Mouse (Mus musculus) mesoderm, embryonic 11.5 days (tissue): ENCODE measurements around the gene Dcaf8.

Experiments used
- DNase-seq: peaks from one replicate; pipeline ENCODE4 v3.0.0-alpha.2; 2012; ENCODE audit warnings: low read depth, low spot score

Dcaf8 gene

GRCm38 (mm10) chr1:172194435-172194834 lies 46.6 kb downstream of the Dcaf8 start:
- DNase-seq: no peak

DNA sequence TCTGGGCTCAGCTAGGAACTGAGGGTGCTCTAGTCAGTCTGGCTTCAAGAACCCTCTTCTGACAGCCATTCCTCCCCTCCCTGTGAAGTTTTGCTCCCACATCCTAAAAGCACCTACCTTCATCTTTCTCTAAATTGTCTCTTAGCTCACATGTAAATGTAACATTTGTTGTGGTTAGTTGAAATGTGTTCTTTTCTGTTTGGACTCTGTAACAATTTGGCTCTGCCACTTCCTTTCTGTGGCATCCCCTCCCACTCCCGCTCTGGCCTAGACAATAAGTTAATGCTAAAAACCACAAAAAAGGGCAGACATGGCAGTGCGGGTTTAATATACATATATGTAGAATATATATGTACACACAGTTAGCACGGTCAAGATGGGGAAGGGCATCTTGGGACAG lies 49.3 kb downstream of the Dcaf8 start:
- no peak for DNase-seq

DNA sequence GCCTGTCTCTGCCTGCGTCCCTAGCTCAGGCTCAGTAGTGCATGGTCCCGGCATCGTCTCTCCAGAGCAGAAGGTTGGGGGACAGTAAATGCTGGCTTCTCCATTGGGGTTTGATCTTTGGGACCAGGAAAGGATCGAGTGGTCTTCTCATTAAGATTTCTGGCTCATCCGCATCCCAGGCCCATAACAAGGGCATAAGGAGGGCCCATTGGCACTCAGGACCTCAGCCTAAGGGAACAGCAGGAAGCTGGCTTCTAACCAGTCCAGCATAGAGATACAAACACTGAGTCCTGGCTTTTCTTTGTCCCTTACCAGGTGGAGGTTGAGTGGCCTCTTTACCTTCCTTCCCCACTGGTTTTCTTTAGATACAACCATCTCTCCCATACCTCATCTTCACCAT lies 50.0 kb downstream of the Dcaf8 start:
- no peak for DNase-seq

DNA sequence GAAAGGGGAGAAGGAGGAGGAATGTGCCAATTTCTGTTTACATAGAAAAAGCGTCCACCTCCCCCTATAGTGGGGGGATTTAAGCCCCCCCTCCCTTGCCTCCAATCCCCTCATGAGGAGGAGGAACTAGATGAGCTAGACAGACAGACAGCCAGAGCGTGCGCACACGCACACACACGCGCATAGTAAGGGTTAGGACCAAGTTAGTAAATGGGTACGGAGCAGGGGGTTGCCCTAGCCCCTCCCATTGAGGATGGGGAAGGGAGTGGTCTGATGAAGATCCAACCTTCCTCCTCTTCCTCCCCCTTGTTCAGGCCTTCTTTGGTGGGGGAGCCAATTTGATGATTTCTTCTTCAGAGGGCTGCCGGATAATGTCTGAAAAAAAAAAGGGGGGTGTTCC lies 50.4 kb downstream of the Dcaf8 start:
- no peak for DNase-seq

- DNase-seq: no peak
These were observed 51.1 kb downstream of the Dcaf8 start for GRCm38 (mm10) chr1:172198996-172199395.

- no peak for DNase-seq
These were observed 52.3 kb downstream of the Dcaf8 start for GRCm38 (mm10) chr1:172200161-172200560.

GRCm38 (mm10) chr1:172200871-172201447 lies 53.1 kb downstream of the Dcaf8 start:
- DNase-seq: peak; percentile 68

- DNase-seq: peak; percentile 49
These were observed 54.3 kb downstream of the Dcaf8 start for GRCm38 (mm10) chr1:172201967-172202880.

GRCm38 (mm10) chr1:172202894-172203522 lies 55.1 kb downstream of the Dcaf8 start:
- peak; percentile 84 for DNase-seq

DNA sequence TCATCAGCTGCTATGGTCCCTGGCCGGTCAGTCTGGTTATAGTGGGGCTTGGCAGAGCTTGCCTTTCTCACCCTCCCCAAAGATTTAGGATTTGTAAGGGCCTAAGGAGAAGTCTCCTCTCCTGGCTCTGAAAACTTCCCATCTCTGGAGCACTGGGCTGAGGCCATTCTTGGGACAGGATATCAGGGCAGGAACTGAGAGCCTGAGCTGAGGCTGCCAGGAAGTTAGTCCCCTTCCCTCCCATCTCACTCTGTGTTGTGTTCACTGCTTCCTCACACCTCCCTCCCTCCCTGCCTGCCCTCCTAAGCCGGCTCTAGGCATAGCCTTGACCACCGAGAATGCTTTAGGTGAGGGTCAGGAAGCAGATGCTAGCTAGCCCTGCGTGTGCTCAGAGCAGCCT lies 55.7 kb downstream of the Dcaf8 start:
- no peak for DNase-seq

GRCm38 (mm10) chr1:172204033-172204813 lies 56.3 kb downstream of the Dcaf8 start:
- DNase-seq: no peak

- DNase-seq: no peak
These were observed 57.2 kb downstream of the Dcaf8 start for GRCm38 (mm10) chr1:172204814-172205740.

GRCm38 (mm10) chr1:172205741-172206087 lies 57.8 kb downstream of the Dcaf8 start:
- no peak for DNase-seq

- peak; percentile 72 for DNase-seq
These were observed 58.4 kb downstream of the Dcaf8 start, which contains the start of gene Pea15a for GRCm38 (mm10) chr1:172206141-172206917. Pea15a (minus strand) TSS chr1:172206804.

- no peak for DNase-seq
These were observed 59.3 kb downstream of the Dcaf8 start for GRCm38 (mm10) chr1:172207111-172207584.

GRCm38 (mm10) chr1:172212776-172213175 lies 64.9 kb downstream of the Dcaf8 start:
- no peak for DNase-seq

- no peak for DNase-seq
These were observed 65.9 kb downstream of the Dcaf8 start for GRCm38 (mm10) chr1:172213771-172214170.

DNA sequence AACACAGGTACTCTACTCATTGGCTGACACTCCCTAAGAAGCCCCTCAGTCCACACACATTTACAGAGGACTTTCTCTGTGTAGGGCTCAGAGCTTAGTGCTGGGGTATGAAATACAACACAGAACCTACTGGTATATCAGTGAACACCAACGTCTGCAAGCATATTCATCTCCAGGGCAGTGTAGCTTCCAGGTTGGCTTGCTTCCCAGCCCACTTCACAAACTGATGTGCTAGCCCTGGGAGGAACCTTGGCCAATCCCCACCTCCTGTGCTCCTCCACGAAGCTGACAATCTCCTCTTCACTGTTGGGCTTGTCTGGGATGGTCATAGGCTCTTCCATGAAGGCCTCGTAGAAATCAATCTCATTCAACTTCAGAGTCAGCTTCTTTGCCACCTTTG lies 66.9 kb downstream of the Dcaf8 start:
- no peak for DNase-seq

- DNase-seq: peak; percentile 94
These were observed 69.3 kb downstream of the Dcaf8 start for GRCm38 (mm10) chr1:172217148-172217547.
